Mouse (Mus musculus) hindbrain, embryonic 11.5 days (tissue): ENCODE measurements around the gene Zgpat. TPM values are rescaled to one million over a fixed set of nuclear protein-coding genes. Genes with fewer than 3 reads are reported as not detected.

Experiments used
- ATAC-seq: fragments of 200-750 bp; cut with Nextera tagmentation; 2 replicates; pipeline ENCODE4 v1.8.0; 2017; ENCODE audit warnings: mild to moderate bottlenecking, moderate TSS enrichment, moderate library complexity; ENCODE audit not compliant: low FRiP score
- DNase-seq: peaks from one replicate; pipeline ENCODE4 v3.0.0-alpha.2; 2015; ENCODE audit warnings: low spot score
- H3K27ac ChIP-seq: fragments of 300-500 bp; sonication (generic); 2 replicates; pipeline ENCODE4 v1.5.1; 2014; ENCODE audit warnings: mild to moderate bottlenecking, low read depth, low read length
- H3K27me3 ChIP-seq: fragments of 300-500 bp; sonication (generic); 2 replicates; pipeline ENCODE4 v1.6.1; 2014; ENCODE audit warnings: mild to moderate bottlenecking, low read length, moderate library complexity, mixed read lengths; ENCODE audit not compliant: control insufficient read depth, insufficient read depth
- H3K36me3 ChIP-seq: fragments of 300-500 bp; sonication (generic); 2 replicates; pipeline ENCODE4 v1.6.1; 2014; ENCODE audit warnings: mild to moderate bottlenecking, low read length, moderate library complexity, mixed read lengths; ENCODE audit not compliant: control insufficient read depth, insufficient read depth
- H3K4me1 ChIP-seq: fragments of 300-500 bp; sonication (generic); replicated peaks from 2 replicates; pipeline ENCODE4 v1.6.1; 2014; ENCODE audit warnings: low read length, mixed read lengths; ENCODE audit not compliant: control insufficient read depth, insufficient read depth
- H3K4me2 ChIP-seq: fragments of 300-500 bp; sonication (generic); replicated peaks from 2 replicates; pipeline ENCODE4 v1.6.1; 2014; ENCODE audit warnings: mild to moderate bottlenecking, low read depth, low read length
- H3K4me3 ChIP-seq: fragments of 300-500 bp; sonication (generic); 2 replicates; pipeline ENCODE4 v1.5.1; 2014; ENCODE audit warnings: low read depth, low read length
- H3K9ac ChIP-seq: fragments of 300-500 bp; sonication (generic); 2 replicates; pipeline ENCODE4 v1.6.1; 2014; ENCODE audit warnings: low read depth, low read length
- H3K9me3 ChIP-seq: fragments of 300-500 bp; sonication (generic); 2 replicates; pipeline ENCODE4 v1.6.1; 2016; ENCODE audit warnings: low read length; ENCODE audit not compliant: control insufficient read depth
- WGBS: fragments of 180-500 bp; shearing (Covaris S2); extraction: QIAGEN DNeasy Blood & Tissue Kit; methylation state at CpG from one replicate; pipeline ENCODE4 v1.1.7; 2014; 5-methylcytosine and 5-hydroxymethylcytosine counted together
- polyA plus RNA-seq: library from polyadenylated mRNA; unstranded; fragments of >200 nt; fragmentation: Nextera tagmentation; extraction: Ambion mirVana; gene quantifications from 2 replicates; pipeline ENCODE4 v1.2.1, GENCODE M21; 2014

Zgpat gene
- polyA plus RNA-seq, 1 experiment from 2014 or later = 33.4 TPM

DNA sequence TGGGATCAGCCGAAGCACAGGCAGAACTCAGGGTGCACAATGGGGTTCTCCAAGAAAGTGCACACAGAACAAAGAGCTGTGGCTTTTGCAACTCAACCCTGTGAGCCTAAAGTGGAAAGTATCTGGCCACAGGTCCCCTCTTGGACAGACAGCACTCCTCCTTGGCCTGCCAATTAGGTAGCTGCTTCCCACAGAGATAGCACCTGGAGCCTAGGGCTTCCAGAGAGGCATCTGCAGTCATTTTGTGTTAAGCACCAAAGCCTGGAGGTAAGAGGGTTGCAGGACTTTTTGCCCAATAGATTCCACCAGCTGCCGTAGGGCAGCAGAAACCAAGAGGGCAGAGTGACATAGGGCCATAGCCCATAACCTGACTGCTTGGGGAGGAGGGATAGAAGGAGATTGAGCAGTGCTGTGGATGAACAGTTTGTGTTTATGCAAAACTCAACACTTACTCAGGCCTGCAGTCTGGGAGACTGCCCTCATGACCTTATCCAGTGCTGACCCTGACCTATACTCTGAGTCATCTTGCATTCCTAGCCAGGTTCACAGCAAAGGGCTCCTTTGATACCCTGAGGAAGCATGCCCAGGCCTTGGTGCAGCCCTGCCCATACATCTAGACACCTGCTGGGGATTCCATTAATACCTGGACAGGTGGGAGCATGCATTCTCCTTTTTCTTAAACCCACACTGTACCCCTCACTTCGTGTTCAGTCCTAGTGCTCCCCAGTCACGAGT lies 25.6 kb downstream of the Zgpat start:
- Histone ChIP-seq H3K9ac (no peak overlapping the region), H3K36me3 (no peaks in the 10 kb centered on the region), H3K4me1 (no peaks in the 10 kb centered on the region), H3K4me3 (no peak overlapping the region), H3K4me2 (no peak overlapping the region), H3K9me3 (no peaks in the 10 kb centered on the region), H3K27me3 (no peaks in the 10 kb centered on the region), H3K27ac (no peak overlapping the region)
- WGBS = 81% methylated on average over 4 of the region's 4 CpGs
- ATAC-seq (no peak), DNase-seq (no peak)

DNA sequence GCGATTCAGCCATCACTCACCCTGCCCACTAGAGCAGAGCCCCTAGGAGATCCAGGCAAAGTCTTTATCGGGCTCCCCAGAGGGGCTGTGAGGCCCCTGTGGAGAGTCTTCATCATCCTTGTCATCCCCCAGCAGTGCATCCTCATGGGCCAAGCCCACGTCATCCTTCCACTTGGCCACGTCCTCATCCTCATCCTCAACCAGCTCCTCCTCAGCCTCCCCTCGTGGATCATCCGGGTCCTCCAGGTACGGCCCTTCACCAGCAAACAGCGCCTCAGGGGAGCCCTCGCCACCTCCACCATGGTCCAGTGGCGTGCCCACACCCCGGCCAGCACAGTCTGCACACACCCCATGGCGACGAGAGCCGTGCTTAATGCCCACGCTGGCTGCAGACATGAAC lies 26.3 kb downstream of the Zgpat start:
- no peak overlapping the region for H3K4me2 ChIP-seq
- WGBS = 90% methylated on average over 15 of the region's 15 CpGs
- no peaks in the 10 kb centered on the region for H3K4me1 ChIP-seq
- DNase-seq (no peak), ATAC-seq (no peak)
- no peak overlapping the region for H3K27ac ChIP-seq
- H3K9me3 ChIP-seq = no peaks in the 10 kb centered on the region
- no peak overlapping the region for H3K9ac ChIP-seq
- H3K27me3 ChIP-seq = no peaks in the 10 kb centered on the region
- H3K36me3 ChIP-seq = no peaks in the 10 kb centered on the region
- H3K4me3 ChIP-seq = no peak overlapping the region

DNA sequence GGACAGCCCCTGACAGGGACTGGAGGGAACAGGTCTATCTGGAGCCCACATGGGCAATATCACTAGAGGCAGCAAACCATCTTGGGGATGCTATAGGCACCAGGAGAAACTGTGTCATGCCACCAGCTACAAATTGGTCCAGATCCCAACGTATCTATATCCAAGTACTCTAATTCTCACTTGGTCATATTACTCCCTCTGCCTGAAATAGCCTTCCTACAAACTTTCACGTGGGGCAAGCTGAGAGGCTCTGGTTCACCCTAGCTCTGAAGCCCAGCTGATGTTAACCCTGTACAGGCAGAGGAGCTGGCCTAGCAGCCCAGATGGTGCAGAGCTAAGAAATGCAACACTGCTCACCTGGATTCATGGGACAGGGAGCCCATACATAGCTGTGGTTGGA lies 26.8 kb downstream of the Zgpat start:
- ATAC-seq (no peak), DNase-seq (no peak)
- Histone ChIP-seq H3K36me3 (no peaks in the 10 kb centered on the region), H3K4me2 (no peak overlapping the region), H3K27me3 (no peaks in the 10 kb centered on the region), H3K4me3 (no peak overlapping the region), H3K9me3 (no peaks in the 10 kb centered on the region), H3K27ac (no peak overlapping the region), H3K4me1 (no peaks in the 10 kb centered on the region), H3K9ac (no peak overlapping the region)
- 72% methylated on average over 2 of the region's 2 CpGs for WGBS

DNA sequence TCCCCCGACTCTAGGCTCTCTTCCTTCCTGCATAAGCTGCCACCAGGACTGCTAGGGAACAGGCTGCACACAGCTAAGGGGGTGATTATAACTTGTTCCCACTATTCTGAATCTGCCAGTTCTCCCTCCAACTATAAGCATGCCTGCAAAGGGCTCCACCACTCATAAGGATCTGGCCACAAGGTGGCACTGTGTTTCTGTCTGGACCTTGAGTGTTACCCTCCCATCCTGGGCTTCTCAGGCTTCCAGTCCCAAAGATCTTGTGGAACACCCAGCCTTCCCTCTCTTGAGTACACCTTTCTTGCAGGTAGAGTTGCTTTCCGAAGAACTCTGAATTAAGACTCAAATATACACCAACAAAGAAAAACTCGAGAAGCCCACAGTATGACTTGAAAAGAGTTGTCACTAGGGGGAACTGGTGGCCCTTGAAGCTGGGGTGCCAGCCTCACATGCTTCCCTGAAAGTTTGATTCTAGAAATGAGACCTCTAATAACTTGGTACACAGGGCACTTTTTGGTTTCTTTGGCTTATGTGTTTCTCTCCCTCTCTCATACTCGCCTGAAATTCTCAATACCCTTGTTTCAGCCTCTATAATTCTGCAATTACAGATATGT lies 28.0 kb downstream of the Zgpat start:
- 37% methylated on average over 4 of the region's 4 CpGs for WGBS
- Histone ChIP-seq H3K9ac (no peak overlapping the region), H3K4me3 (no peak overlapping the region), H3K9me3 (no peaks in the 10 kb centered on the region), H3K36me3 (no peaks in the 10 kb centered on the region), H3K4me2 (no peak overlapping the region), H3K4me1 (no peaks in the 10 kb centered on the region), H3K27ac (no peak overlapping the region), H3K27me3 (no peaks in the 10 kb centered on the region)
- DNase-seq (peak; percentile 89), ATAC-seq (no peak)

DNA sequence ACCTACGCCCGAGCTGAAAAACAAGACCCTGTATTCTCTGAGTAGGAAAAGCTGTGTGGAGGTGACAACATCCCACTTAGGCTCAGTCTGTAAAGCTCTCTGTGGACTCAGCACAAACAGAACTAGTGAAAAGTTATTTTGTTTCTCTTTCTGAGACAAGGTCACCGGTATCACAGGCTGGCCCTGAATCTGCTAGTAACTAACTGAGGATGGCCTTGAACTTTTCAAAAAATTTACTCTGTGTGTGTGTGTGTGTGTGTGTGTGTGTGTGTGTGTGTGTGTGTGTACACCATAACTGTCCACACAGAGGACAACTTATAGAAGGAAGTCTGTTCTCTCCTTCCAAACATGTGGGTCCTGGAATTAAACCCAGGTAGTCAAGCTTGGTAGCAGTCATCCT lies 29.4 kb downstream of the Zgpat start:
- H3K4me2 ChIP-seq = no peak overlapping the region
- H3K4me1 ChIP-seq = no peaks in the 10 kb centered on the region
- ATAC-seq (no peak), DNase-seq (no peak)
- no peak overlapping the region for H3K9ac ChIP-seq
- no peaks in the 10 kb centered on the region for H3K9me3 ChIP-seq
- no peak overlapping the region for H3K4me3 ChIP-seq
- H3K27me3 ChIP-seq = no peaks in the 10 kb centered on the region
- H3K27ac ChIP-seq = no peak overlapping the region
- WGBS = 96% methylated on average over 3 of the region's 3 CpGs
- H3K36me3 ChIP-seq = no peaks in the 10 kb centered on the region

DNA sequence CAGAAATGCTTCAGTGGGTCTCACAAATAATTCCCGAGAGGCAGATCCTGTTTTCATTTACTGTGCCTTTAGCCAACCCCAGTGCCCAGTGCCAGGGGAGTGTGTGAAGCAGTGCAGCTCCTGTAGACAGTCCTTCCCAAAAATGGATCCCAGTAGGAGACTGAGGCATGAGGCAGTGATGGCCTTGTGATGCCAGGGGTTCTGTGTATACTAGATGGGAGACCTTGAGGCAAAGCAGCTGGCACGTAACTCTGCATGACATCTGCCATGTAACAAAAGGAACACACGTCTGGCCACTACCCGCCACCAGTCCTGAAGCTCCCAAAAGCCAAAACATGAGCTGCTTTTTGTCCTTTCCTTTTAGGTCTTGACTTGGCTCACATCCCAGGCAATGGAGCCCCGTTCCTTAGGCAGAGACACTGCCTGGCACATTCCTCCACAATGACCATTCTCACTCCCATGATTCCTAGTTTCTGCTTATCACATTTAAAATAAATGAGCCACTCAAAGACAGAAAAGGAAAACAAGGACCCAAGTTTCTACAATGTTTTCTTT lies 32.6 kb downstream of the Zgpat start:
- Histone ChIP-seq H3K27me3 (no peaks in the 10 kb centered on the region), H3K4me2 (no peak overlapping the region), H3K9ac (no peak overlapping the region), H3K9me3 (no peaks in the 10 kb centered on the region), H3K4me3 (no peak overlapping the region), H3K4me1 (no peaks in the 10 kb centered on the region), H3K27ac (no peak overlapping the region), H3K36me3 (no peaks in the 10 kb centered on the region)
- ATAC-seq = no peak
- no peak for DNase-seq
- 84% methylated on average over 5 of the region's 5 CpGs for WGBS

DNA sequence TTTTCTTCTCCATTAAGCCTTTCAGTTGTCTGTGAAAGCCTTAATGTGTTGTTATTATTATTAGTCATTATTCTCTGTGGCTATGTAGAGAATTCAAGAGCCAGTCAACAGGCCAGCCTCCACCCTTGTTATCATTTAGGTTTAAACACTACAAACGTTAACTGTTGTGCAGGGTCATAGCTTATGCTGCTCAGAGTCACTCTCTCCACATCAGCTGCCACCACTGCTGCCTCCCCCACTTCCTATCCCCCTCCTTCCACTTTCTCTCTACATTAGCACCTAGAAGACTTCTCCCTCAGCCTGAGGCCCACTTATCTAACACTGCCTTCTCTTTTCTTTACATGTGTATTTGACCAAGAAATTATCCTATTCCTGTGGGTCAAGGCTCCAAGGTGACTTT lies 36.8 kb downstream of the Zgpat start:
- WGBS = 30% methylated on average over 1 of the region's 1 CpGs
- no peak overlapping the region for H3K4me2 ChIP-seq
- no peak overlapping the region for H3K4me3 ChIP-seq
- ATAC-seq (no peak), DNase-seq (no peak)
- H3K36me3 ChIP-seq = no peaks in the 10 kb centered on the region
- no peak overlapping the region for H3K9ac ChIP-seq
- no peak overlapping the region for H3K27ac ChIP-seq
- no peaks in the 10 kb centered on the region for H3K9me3 ChIP-seq
- no peaks in the 10 kb centered on the region for H3K27me3 ChIP-seq
- no peaks in the 10 kb centered on the region for H3K4me1 ChIP-seq

DNA sequence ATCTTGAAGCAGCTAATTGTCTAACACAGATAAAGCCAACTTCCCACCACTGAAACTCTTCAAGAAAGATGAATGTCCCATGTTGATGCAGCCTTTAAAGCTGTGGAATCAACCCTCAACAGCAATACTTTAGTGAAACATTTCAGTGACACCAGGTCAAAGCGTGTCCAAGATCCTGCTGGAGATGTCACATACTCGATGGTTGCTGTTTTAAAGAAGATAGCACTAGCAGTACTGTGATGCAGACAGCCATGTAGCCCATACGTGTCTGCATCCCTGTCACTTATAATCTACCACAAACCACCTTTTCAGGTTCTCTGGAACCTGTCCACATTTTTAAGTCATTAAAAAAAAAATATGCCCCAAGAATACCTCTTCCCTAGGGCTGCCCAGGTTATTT lies 39.0 kb downstream of the Zgpat start:
- H3K9ac ChIP-seq = no peak overlapping the region
- H3K4me2 ChIP-seq = no peak overlapping the region
- H3K27ac ChIP-seq = no peak overlapping the region
- no peak overlapping the region for H3K4me3 ChIP-seq
- H3K36me3 ChIP-seq = no peaks in the 10 kb centered on the region
- WGBS = 94% methylated on average over 3 of the region's 3 CpGs
- no peaks in the 10 kb centered on the region for H3K9me3 ChIP-seq
- no peaks in the 10 kb centered on the region for H3K27me3 ChIP-seq
- no peak for ATAC-seq
- no peaks in the 10 kb centered on the region for H3K4me1 ChIP-seq
- no peak for DNase-seq

DNA sequence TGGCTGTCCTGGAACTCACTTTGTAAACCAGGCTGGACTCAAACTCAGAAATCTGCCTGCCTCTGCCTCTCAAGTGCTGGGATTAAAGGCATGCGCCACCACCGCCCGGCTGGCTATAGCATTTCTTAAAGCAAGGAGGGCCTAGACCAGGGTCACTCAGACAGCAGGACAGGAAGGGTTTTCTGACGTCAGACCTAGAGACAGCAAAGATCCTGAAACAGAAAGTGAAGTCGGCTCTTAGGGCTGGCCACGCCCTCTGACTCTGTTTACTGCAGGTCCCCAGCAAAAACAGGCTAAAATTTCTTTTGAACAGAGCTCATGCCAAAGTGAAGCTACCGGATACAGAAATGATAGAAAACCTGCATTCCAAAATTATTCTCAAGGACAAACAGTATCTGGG lies 44.9 kb downstream of the Zgpat start:
- no peak overlapping the region for H3K4me2 ChIP-seq
- 88% methylated on average over 7 of the region's 7 CpGs for WGBS
- no peaks in the 10 kb centered on the region for H3K9me3 ChIP-seq
- no peaks in the 10 kb centered on the region for H3K36me3 ChIP-seq
- H3K27ac ChIP-seq = no peak overlapping the region
- DNase-seq (no peak), ATAC-seq (no peak)
- no peak overlapping the region for H3K9ac ChIP-seq
- no peaks in the 10 kb centered on the region for H3K27me3 ChIP-seq
- H3K4me1 ChIP-seq = 0 out of 2 replicates have a peak, but pooled peaks cover 2% of the 10 kb centered on the region
- H3K4me3 ChIP-seq = no peak overlapping the region
